Mouse (Mus musculus) lung, postnatal 0 days (tissue): Measurements from ENCODE around the gene Ermard. TPM values are rescaled to one million over a fixed set of nuclear protein-coding genes. Genes with fewer than 3 reads are reported as not detected.

Experiments
- ATAC-seq: fragments of 200-750 bp; cut with Nextera tagmentation; 2 replicates; pipeline ENCODE4 v1.8.0; 2017; ENCODE audit warnings: moderate library complexity
- DNase-seq: peaks from one replicate; pipeline ENCODE4 v3.0.0-alpha.2; 2016; ENCODE audit warnings: low spot score
- H3K27ac ChIP-seq: fragments of 300-500 bp; sonication (generic); 2 replicates; pipeline ENCODE4 v1.5.1; 2014; ENCODE audit warnings: antibody characterized with exemption, mild to moderate bottlenecking, low read length, mixed read lengths
- H3K27me3 ChIP-seq: fragments of 300-500 bp; sonication (generic); replicated peaks from 2 replicates; pipeline ENCODE4 v1.6.1; 2014; ENCODE audit warnings: low read length, mixed read lengths; ENCODE audit not compliant: insufficient read depth
- H3K36me3 ChIP-seq: fragments of 300-500 bp; sonication (generic); 2 replicates; pipeline ENCODE4 v1.6.1; 2014; ENCODE audit warnings: low read length, mixed read lengths; ENCODE audit not compliant: insufficient read depth
- H3K4me1 ChIP-seq: fragments of 300-500 bp; sonication (generic); 2 replicates; pipeline ENCODE4 v1.6.1; 2014; ENCODE audit warnings: antibody characterized with exemption, low read depth, low read length, mixed read lengths; ENCODE audit not compliant: insufficient read depth
- H3K4me2 ChIP-seq: fragments of 300-500 bp; sonication (generic); replicated peaks from 2 replicates; pipeline ENCODE4 v1.6.1; 2014; ENCODE audit warnings: low read depth, mild to moderate bottlenecking, low read length, moderate library complexity, mixed read lengths
- H3K4me3 ChIP-seq: fragments of 300-500 bp; sonication (generic); 2 replicates; pipeline ENCODE4 v1.5.1; 2014; ENCODE audit warnings: low read depth, low read length
- H3K9ac ChIP-seq: fragments of 300-500 bp; sonication (generic); replicated peaks from 2 replicates; pipeline ENCODE4 v1.6.1; 2014; ENCODE audit warnings: low read depth, mild to moderate bottlenecking
- H3K9me3 ChIP-seq: fragments of 300-500 bp; sonication (generic); 2 replicates; pipeline ENCODE4 v1.6.1; 2016; ENCODE audit warnings: low read length, mixed read lengths
- CTCF ChIP-seq: IDR thresholded peaks from 2 replicates; pipeline ENCODE4 v1.5.1; 2016; ENCODE audit warnings: antibody characterized with exemption, mild to moderate bottlenecking
- EP300 ChIP-seq: IDR thresholded peaks from 2 replicates; pipeline ENCODE4 v1.6.1; 2016; ENCODE audit warnings: antibody characterized with exemption, mild to moderate bottlenecking, control low read depth
- WGBS: fragments of 180-500 bp; shearing (Covaris S2); extraction: QIAGEN DNeasy Blood & Tissue Kit; methylation state at CpG from one replicate; pipeline ENCODE4 v1.1.7; 2014; 5-methylcytosine and 5-hydroxymethylcytosine counted together
- polyA plus RNA-seq: library from polyadenylated mRNA; unstranded; fragments of >200 nt; fragmentation: Nextera tagmentation; extraction: Ambion mirVana; gene quantifications from 2 replicates; pipeline ENCODE4 v1.2.1, GENCODE M21; 2015

The Ermard gene
- polyA plus RNA-seq, 1 experiment from 2014 or later = 49.6 TPM

DNA sequence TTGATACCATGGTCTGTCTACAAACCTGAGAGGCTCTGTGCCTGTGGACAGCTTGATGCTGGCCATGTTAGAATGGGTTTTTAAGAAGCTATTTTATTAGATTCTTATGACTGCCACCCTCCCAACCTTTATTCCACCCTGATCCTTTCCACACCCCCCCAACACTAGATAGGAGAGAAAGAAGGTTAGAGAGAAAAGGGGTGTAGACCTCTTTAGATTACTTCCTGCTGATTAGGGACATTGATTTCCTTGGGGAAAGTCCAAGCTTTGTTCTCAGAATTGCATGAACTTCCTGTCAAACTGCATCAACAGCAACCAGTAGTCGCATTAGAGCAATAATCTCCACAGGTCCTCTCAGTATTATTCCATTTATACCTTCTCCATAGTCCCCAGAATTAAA, 57.7 kb downstream of the Ermard start:
- no peak for ATAC-seq
- TF ChIP-seq EP300 (no peak), CTCF (no peak)
- Histone ChIP-seq H3K4me1 (no peaks in the 10 kb centered on the region), H3K4me3 (no peak overlapping the region), H3K9me3 (no peaks in the 10 kb centered on the region), H3K27me3 (no peaks in the 10 kb centered on the region), H3K36me3 (no peaks in the 10 kb centered on the region), H3K4me2 (no peak overlapping the region), H3K27ac (no peak overlapping the region), H3K9ac (no peak overlapping the region)
- 55% methylated on average over 1 of the region's 1 CpGs for WGBS
- no peak for DNase-seq

DNA sequence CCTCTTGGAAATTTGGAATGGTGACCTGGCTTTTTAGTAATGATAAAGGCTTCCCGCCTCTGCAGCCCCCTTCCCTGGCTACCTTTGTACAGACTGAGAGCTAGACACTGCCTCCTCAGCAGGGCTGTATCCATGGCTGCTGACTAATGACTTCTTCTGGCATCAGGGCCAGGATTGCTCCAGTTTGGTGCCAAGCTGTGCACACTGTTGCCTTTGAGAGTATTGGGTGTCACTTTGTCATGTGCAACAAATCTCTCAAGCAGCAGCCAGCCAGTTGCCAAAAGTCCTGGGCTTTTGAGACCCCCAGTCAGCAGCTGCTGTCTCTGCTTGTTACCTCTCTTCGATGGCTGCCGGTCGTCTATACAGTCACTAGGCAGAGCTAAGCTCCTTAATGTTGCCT, 60.3 kb downstream of the Ermard start:
- H3K9ac ChIP-seq = no peak overlapping the region
- H3K4me2 ChIP-seq = no peak overlapping the region
- no peak overlapping the region for H3K27ac ChIP-seq
- H3K4me3 ChIP-seq = no peak overlapping the region
- DNase-seq = no peak
- WGBS = 87% methylated on average over 4 of the region's 4 CpGs
- no peaks in the 10 kb centered on the region for H3K9me3 ChIP-seq
- H3K27me3 ChIP-seq = no peaks in the 10 kb centered on the region
- H3K36me3 ChIP-seq = no peaks in the 10 kb centered on the region
- H3K4me1 ChIP-seq = no peaks in the 10 kb centered on the region
- TF ChIP-seq CTCF = no peak
- no peak for TF ChIP-seq EP300
- no peak for ATAC-seq

DNA sequence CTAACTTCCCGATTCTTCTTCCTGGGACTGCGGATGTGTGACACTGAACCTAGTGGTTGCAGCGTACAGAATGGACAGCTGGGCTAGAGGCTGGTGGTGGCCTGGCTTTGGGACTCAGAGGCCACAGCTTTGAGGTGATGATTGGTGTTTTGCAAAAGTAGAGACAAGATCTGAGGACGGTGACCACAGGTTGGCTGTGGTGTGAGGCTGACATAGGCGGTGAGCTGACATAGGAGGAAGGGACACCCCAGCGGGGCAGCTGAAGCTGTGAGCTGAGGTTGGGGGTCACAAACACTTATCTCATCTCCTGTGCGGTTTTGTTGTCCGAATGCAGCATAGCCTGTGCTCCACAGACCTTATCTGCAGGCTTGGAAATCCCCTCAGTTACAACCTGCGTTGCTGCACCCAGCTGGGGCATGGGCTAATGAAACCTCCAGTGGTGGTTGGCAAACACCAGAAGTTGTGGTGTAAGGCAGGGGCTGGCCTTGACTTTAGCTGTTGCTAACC, 66.2 kb downstream of the Ermard start:
- DNase-seq (no peak), ATAC-seq (no peak)
- Histone ChIP-seq H3K4me1 (no peaks in the 10 kb centered on the region), H3K4me2 (no peak overlapping the region), H3K36me3 (no peaks in the 10 kb centered on the region), H3K27me3 (no peaks in the 10 kb centered on the region), H3K9me3 (no peaks in the 10 kb centered on the region), H3K4me3 (no peak overlapping the region), H3K9ac (no peak overlapping the region), H3K27ac (no peak overlapping the region)
- TF ChIP-seq EP300 (no peak), CTCF (no peak)
- WGBS = 81% methylated on average over 9 of the region's 9 CpGs

DNA sequence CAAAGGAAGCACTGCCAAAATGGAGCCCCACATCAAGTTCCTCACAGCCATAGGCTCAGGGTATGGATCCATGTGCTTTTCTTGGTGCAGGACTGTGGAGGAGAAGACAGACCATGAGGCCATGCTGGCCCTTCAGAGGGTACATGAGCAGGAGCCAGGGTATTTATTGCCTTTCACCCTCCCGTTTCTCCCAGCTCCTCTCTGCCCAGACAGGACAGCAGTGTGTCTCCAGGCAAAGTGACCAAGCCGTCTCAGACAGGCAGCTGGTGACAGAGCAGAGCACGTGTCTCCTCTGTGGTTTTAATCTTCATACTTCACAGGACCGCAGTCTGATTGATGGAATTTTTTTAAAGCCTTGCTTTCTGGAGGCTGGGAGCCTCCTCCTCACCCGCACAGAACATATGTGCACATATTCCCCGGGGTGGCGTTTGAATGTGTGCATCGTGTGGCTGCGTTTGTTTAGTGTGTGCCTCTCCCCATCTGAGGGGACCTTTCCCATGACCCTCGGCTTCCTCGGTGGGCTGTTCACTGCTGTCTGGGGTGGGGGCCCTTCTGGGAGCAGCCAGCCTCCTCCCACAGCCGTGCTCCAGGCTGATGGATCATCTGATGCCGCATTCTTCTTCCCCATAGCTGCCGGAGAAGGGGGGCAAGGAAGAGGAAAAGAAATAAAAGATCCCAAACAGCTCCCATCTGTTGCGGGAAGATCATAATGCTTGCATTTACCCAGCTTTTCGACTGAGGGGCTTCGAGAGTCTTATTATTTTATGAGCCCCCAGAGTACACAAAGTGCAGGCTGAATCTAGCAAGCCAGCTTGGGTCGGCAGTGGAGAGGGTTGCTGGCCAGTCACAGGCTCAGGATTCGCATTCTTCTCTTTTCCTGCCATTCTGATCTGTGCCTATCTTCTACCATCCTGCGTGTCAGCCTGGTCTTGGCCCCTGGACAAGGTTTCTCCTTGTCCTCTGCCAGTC, 67.7 kb downstream of the Ermard start:
- no peaks in the 10 kb centered on the region for H3K9me3 ChIP-seq
- ATAC-seq (peak; percentile 71), DNase-seq (peak; percentile 34)
- no peaks in the 10 kb centered on the region for H3K36me3 ChIP-seq
- H3K4me2 ChIP-seq = no peak overlapping the region
- no peaks in the 10 kb centered on the region for H3K4me1 ChIP-seq
- no peak overlapping the region for H3K27ac ChIP-seq
- TF ChIP-seq EP300 (no peak), CTCF (no peak)
- H3K27me3 ChIP-seq = no peaks in the 10 kb centered on the region
- 22% methylated on average over 20 of the region's 20 CpGs for WGBS
- H3K4me3 ChIP-seq = no peak overlapping the region
- H3K9ac ChIP-seq = no peak overlapping the region

DNA sequence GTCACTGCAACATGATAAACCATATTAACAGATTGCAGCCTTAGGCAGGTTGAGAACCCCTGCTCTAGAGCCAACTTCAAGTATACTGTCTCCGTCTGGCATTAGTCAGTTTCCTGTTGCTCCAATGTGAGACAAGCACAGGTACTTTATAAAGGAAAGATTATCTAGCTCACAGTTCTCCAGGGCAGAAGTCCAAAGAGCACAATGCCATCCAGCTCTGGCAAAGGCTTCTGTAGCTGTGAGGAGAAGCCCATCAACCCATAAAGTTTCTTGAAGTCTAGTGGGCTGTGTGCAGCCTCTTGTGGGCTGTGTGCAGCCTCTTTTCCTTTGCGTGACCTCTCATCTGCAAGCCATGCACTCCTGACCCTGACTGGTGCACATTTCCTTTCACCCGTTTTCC, 74.5 kb downstream of the Ermard start:
- H3K4me2 ChIP-seq = no peak overlapping the region
- H3K36me3 ChIP-seq = no peaks in the 10 kb centered on the region
- no peak overlapping the region for H3K4me3 ChIP-seq
- no peak for TF ChIP-seq CTCF
- no peak for TF ChIP-seq EP300
- DNase-seq = no peak
- H3K27me3 ChIP-seq = no peaks in the 10 kb centered on the region
- ATAC-seq = no peak
- 56% methylated on average over 3 of the region's 3 CpGs for WGBS
- no peak overlapping the region for H3K27ac ChIP-seq
- no peaks in the 10 kb centered on the region for H3K4me1 ChIP-seq
- H3K9me3 ChIP-seq = no peaks in the 10 kb centered on the region
- no peak overlapping the region for H3K9ac ChIP-seq

DNA sequence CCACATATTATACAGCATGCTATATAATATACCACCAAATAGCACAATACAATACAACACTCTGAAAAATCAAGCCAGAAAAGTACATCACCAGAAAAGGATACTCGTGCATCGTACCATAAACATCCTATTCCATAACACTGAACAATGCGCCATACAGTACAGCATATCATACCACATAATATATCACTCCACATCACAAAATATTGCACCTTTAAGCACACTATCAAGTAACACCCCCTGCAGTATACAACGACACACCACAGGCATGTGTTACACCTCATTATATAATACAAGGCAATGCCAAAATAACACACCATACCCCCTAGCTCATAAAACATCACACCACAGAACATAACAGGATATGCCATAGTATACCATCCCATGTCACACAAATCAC, 79.1 kb downstream of the Ermard start:
- Histone ChIP-seq H3K4me2 (no peak overlapping the region), H3K4me1 (no peaks in the 10 kb centered on the region), H3K36me3 (no peaks in the 10 kb centered on the region), H3K9me3 (no peaks in the 10 kb centered on the region), H3K27ac (no peak overlapping the region), H3K9ac (no peak overlapping the region), H3K27me3 (no peaks in the 10 kb centered on the region), H3K4me3 (no peak overlapping the region)
- DNase-seq (no peak), ATAC-seq (peak; percentile 8; the same call in 1 of the 2 replicates)
- WGBS = 52% methylated on average over 4 of the region's 4 CpGs
- TF ChIP-seq EP300 (no peak), CTCF (0 out of 2 replicates have a peak, but pooled peaks have one; percentile 2)
